Mouse (Mus musculus) heart, adult 18-20 months (tissue): ENCODE data around the gene Trib2. TPM values are rescaled to one million over a fixed set of nuclear protein-coding genes. Genes with fewer than 3 reads are reported as not detected.

ENCODE experiments used
- DNase-seq, 2 experiments: peaks; one replicate each; pipeline ENCODE4 v3.0.0; 2021 to 2022; ENCODE audit warnings: mixed read lengths in 1 of 2
- long read RNA-seq, 2 experiments: library from polyadenylated mRNA; stranded (forward); transcript quantifications; one replicate each; pipeline ENCODE4 v2.0.0; 2021
- total RNA-seq, 2 experiments: library from RNA; stranded (reverse); gene quantifications; 2 replicates each; pipeline ENCODE4 v1.2.3; 2021

The Trib2 gene
- total RNA-seq = 10 to 100 TPM; 16.1 to 21.0 TPM
- long read RNA-seq, experiment 1, full-length matches to known transcripts = 18 of 21 reads
- long read RNA-seq, experiment 1, partial matches to known transcripts = 0 of 21 reads
- long read RNA-seq, experiment 1, other reads (novel, unspliced or antisense) = 3 of 21 reads
- long read RNA-seq, experiment 2, full-length matches to known transcripts = 3 of 5 reads
- long read RNA-seq, experiment 2, partial matches to known transcripts = 1 of 5 reads
- long read RNA-seq, experiment 2, other reads (novel, unspliced or antisense) = 1 of 5 reads

GRCm38 (mm10) chr12:15816740-15817178, at the start of gene Trib2:
Trib2 (minus strand) TSS chr12:15816922.
- peak; percentile 92 to 96 for DNase-seq

- DNase-seq = no peak
Observed at GRCm38 (mm10) chr12:15858005-15858404, 41.3 kb upstream of the Trib2 start.

DNA sequence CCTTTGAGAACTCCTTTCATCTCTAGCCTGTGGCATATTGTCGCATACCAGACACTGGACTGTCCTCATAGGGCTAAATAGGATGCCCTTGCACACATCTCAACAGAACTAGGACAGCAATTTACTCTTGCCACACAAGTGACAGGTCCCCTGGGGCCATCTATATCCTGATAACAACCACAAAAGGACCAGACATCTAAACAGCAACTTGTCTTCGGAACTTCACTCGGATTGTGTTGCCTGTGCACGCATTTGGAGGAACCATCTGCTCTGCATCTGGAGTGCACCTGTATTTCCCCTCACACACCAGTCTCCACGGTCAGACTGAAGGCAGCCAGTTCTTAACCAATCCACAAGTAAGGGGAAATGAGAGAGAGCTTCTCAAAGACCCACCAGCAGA, 39.2 kb upstream of the Trib2 start:
- no peak for DNase-seq

- peak; percentile 47 to 50 for DNase-seq
Observed at GRCm38 (mm10) chr12:15852781-15853180, 36.1 kb upstream of the Trib2 start.

- no peak for DNase-seq
Observed at GRCm38 (mm10) chr12:15852031-15852430, 35.3 kb upstream of the Trib2 start.

DNA sequence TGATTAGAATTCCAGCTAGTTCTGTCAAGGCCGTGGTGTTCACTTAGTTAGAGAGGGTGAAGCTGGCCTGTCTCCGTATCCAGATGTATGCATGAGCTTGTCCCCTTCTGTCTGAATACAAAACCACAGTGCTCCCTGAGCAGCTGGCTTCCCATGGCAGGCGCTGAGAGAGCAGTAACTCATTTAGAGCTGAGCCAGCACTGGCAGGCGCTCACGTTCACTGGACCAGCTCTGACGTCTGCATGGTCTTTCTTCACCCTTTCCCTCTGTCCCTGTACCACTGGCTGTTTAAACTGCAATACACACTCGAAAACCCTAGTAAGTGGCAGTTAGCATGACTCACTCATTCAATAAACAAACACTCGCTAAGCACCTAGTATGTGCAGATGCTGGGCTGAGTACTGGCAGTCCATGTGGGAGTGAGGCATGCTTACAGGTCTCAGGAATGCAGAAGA, 33.7 kb upstream of the Trib2 start:
- DNase-seq = peak; percentile 62 to 68

DNA sequence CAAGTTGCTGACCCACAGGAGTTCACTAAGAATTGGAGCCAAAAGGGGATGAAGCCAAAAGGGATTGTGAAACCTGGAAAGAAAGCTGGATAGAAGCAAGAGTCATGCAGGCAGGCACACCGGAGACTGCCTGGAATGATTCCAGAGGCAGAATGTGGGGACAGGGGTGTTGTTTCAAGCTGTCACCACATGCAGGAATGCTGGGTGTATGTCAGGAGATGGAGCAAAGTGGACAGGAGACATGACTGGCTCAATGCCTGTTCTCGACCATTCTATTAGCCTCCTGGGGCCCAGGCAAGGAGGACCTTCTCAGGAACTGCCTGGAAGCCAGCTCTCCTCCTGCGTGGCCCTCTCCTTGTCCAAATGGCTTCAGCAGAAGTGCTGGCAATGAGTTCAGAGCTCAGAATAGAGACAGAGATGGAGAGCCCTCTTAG, 33.2 kb upstream of the Trib2 start:
- peak; percentile 91 to 95 for DNase-seq

DNA sequence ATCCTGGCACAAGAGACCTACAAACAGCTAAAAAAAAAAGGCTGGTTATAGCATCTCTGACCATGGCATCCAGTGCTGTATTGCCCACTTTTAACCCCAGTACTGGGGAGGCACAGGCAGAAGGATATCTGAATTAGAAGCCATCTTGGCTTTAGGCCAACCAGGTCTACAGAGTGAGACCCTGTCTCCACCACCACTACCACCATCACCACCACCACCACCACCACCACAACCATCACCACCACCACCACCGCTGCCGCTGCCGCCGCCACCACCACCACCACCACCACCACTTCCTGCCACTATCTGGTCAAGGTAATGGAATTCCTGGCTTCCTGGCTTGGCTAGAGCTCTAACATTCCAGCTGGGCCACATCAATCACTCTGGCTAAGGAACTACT, 31.7 kb upstream of the Trib2 start:
- peak in 1 of 2 experiments; percentile 21 for DNase-seq

GRCm38 (mm10) chr12:15844701-15845100, 28.0 kb upstream of the Trib2 start:
- no peak for DNase-seq

GRCm38 (mm10) chr12:15840864-15841557, 24.3 kb upstream of the Trib2 start:
- DNase-seq = no peak

GRCm38 (mm10) chr12:15838201-15838600, 21.5 kb upstream of the Trib2 start:
- no peak for DNase-seq

GRCm38 (mm10) chr12:15837566-15837965, 20.8 kb upstream of the Trib2 start:
- no peak for DNase-seq

- DNase-seq = no peak
Observed at GRCm38 (mm10) chr12:15832674-15833052, 15.9 kb upstream of the Trib2 start.

- DNase-seq = no peak
Observed at GRCm38 (mm10) chr12:15831941-15832673, 15.4 kb upstream of the Trib2 start.

- no peak for DNase-seq
Observed at GRCm38 (mm10) chr12:15830750-15831149, 14.0 kb upstream of the Trib2 start.

- DNase-seq = no peak
Observed at GRCm38 (mm10) chr12:15828815-15829398, 12.2 kb upstream of the Trib2 start.

DNA sequence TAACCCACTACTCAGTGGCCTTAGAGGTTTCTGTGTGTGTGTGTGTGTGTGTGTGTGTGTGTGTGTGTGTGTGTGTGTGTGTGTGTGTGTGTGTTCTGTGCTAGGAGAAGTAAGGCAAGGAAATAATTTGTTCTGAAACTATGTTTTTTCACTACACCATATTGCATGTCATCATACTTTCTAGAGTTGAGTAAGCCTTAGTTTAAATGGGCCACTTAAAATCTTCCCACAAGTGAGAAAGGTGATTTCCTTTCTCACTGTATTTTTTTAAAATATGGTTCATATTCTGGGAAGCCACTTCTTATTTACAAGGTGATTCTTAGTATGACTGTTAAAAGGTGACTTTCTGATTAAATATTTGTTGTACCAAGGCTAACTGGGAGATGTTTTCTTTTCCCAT, 4.3 kb upstream of the Trib2 start:
- DNase-seq = no peak

DNA sequence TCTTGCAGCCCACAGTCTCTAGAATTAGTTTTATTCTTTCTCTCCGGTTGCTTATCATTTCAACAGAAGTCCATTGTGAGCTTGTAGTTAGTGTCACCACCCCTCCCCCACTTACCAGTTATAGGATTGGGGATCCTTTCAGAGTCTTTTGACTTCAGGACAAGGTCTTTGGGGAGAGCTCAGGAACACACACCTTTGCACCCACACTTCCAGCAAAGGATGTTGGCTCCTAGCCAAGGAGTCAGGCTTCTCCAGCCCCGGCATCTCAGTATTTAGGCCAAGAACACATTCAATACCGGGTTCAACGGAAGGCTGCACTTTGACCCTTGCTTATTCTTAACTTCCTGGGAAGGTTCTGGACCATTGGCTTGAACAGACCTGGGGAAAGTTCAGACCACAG, 643 bp upstream of the Trib2 start:
- DNase-seq = peak; percentile 55 to 65

GRCm38 (mm10) chr12:15816254-15816605, 492 bp downstream of the Trib2 start:
- DNase-seq = peak in 1 of 2 experiments; percentile 77

DNA sequence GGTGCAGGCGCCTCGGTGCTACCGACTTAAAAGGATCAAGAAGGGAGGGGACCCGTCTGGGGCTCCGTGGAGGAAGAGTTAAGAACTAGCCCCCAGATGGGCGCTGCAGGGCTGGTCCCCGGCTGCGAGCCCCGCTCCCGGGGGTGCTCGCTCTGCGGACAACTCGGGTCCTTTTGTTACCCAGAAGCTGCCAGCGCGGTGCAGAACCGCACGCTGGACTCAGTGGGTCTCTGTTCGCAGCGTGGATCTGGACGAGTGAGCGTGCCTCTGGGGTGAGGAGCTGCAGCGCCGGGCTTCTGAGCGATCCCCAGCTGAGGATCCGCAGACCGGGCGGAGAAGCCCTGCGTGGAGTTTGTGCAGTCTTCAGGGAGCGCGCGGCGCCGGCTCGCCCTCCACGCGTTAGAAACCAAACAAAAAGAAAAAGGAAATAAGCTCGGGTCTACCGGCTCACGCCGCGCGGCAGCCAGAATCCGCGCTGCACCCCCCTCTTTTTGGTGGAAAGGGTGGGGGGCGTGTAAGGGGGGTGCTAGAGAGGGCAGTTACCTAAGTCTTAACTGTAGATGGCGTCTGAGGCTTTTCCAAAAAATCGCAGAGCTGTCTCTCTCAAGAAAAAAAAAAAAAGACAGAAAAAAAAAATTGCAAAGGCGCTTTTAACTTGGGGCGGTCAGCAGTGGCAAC, 1.0 kb downstream of the Trib2 start:
- peak; percentile 82 to 86 for DNase-seq

- peak in 1 of 2 experiments; percentile 44 for DNase-seq
Observed at GRCm38 (mm10) chr12:15815170-15815575, 1.5 kb downstream of the Trib2 start.
